Mouse (Mus musculus) stomach, postnatal 0 days (tissue): Measurements from ENCODE around the gene Pdlim1.

ENCODE experiments used
- CTCF ChIP-seq: IDR thresholded peaks from 2 replicates; pipeline ENCODE4 v1.5.1; 2016; ENCODE audit warnings: antibody characterized with exemption, low read depth, mild to moderate bottlenecking, moderate library complexity
- EP300 ChIP-seq: optimal IDR thresholded peaks from 2 replicates; pipeline ENCODE3; 2016; ENCODE audit warnings: antibody characterized with exemption

DNA sequence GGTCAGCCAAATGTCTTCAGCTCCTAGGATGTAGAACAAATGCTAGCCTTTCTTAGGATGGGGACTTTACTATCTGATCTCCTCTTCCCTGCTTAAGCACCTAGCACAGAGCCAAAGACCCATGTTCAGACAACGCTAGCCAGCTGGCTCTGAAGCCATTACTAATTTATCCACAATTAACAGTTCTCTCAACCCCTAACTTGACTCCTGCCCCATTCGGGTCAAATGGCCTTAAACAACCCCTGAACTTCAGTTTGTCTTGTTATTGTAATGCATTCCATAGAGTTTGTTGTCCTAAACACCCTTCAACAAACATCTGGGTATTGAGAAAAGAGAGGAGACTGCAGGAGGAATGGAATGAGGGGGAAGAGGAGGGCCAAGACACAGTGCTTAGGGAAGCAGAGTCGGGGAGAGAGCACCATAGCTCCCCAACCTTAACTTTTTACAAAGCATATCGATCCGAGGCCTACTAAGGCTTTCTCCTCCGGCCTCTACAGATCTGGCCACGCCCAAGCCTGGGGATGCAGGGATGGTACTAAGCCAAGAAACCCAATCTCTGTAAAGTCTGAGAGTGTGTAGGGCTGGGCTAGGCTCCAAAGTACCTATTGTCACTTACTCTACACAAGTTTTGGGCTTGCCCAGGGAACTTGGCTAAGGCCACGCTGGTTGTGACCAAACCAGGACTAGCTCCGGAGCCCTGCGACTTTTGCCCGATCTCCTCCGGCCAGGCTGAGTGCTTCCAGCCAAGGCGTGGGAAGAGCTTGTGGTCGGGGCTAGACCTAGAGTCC lies 4.0 kb upstream of the Pdlim1 start:
- no peak for TF ChIP-seq CTCF
- TF ChIP-seq EP300 = no peak
